Mouse (Mus musculus) liver, adult 2 months (tissue): ENCODE results near the gene Med27.

ENCODE experiments used
- CTCF ChIP-seq: fragments of 200-500 bp; IDR thresholded peaks from 2 replicates; pipeline ENCODE4 v1.5.1; 2011; ENCODE audit warnings: low read depth, low read length, control low read depth
- POLR2A ChIP-seq: fragments of 200-500 bp; IDR thresholded peaks from 2 replicates; pipeline ENCODE4 v1.6.1; 2011; ENCODE audit warnings: low read length, control low read depth; ENCODE audit not compliant: insufficient read depth; ENCODE audit errors: extremely low read depth

GRCm38 (mm10) chr2:29439857-29440502, 93.4 kb downstream of the Med27 start:
- no peak for TF ChIP-seq POLR2A
- no peak for TF ChIP-seq CTCF
